Mouse (Mus musculus): ENCODE measurements around the gene Rtn4ip1. TPM values are rescaled to one million over a fixed set of nuclear protein-coding genes. Genes with fewer than 3 reads are reported as not detected.

The Rtn4ip1 gene
- total and polyA plus RNA-seq, 3 experiments: 11.6 to 23.5 TPM; not detected in 1

DNA sequence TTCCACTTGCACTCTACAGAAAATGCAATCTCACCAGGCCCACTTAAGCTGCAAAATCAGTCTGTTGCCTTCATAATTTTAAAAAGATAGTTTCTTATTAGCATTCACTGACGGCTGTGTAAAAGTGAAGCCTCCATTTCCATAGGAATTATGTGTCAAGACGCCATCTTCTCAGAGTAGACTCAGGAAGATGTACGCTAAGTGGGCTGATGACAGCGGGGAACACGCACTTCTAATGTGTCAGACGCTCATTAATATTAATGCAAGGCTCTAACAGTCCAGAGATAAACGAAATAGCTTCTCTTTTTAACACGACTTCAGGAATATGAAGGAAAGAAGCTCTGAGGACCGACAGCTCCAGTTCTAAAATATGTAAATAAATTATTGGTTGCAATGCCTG is 13.9 kb upstream of the Rtn4ip1 start:
- Histone ChIP-seq H3K79me2 (ENCODE audit: control insufficient read depth, insufficient read depth, low read length, poor library complexity) (no peaks in the 10 kb centered on the region), H3K36me3 (ENCODE audit: control insufficient read depth in 1 of 2, insufficient read depth in 2 of 2, low read length in 2 of 2) (peaks cover 0 to 2% of the 10 kb centered on the region in 2 experiments; a peak in 2 of 4 replicates)

DNA sequence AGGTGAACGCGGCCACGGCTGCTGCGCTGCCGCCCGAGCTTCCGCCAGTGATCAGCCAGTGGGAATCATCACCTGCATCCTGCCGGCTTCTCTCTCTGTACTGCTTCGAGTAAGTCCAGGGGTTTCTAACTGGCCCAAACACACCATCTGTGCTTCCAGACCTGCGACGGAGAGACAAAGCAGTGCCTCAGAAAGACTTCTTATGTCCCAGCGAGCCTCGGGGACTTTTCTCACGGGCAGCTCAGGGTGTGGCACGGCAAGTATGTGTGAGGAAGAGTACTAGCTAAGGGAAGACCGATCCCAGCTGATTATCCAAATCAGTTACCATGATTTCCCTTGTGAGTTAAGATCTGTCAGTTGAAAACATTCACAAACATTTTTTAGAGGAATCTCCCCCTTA is 12.6 kb upstream of the Rtn4ip1 start:
- DNase-seq (ENCODE audit: low read depth, low spot score): no peak
- Histone ChIP-seq H3K4me3 (ENCODE audit: control insufficient read depth in 1 of 2, insufficient read depth in 1 of 2, low read depth in 2 of 2, low read length in 2 of 2) (no peak overlapping the region), H3K4me1 (ENCODE audit: control insufficient read depth in 1 of 2, insufficient read depth in 2 of 2, low read length in 2 of 2) (no peaks in the 10 kb centered on the region), H3K9me3 (replicated peaks; ENCODE audit: insufficient read depth, low read length) (no peaks in the 10 kb centered on the region), H3K27ac (ENCODE audit: control insufficient read depth, low read depth, low read length) (no peak overlapping the region), H3K36me3 (ENCODE audit: control insufficient read depth in 1 of 2, insufficient read depth in 2 of 2, low read length in 2 of 2) (peaks cover 0 to 2% of the 10 kb centered on the region in 2 experiments; a peak in 2 of 4 replicates), H3K27me3 (ENCODE audit: control insufficient read depth in 1 of 2, insufficient read depth in 2 of 2, low read length in 2 of 2) (no peaks in the 10 kb centered on the region), H3K9ac (ENCODE audit: control insufficient read depth, low read depth, low read length, poor library complexity, severe bottlenecking) (no peak overlapping the region), H3K79me2 (ENCODE audit: control insufficient read depth, insufficient read depth, low read length, poor library complexity) (no peaks in the 10 kb centered on the region)
- TF ChIP-seq E2F4 (IDR thresholded peaks at IDR 0.05; ENCODE audit: borderline replicate concordance, low read depth, low read length) (no peak), RAD21 (IDR thresholded peaks at IDR 0.05; ENCODE audit: low read depth, low read length) (no peak), NRF1 (IDR thresholded peaks at IDR 0.05; ENCODE audit: insufficient read depth, low read depth, low read length, poor library complexity, severe bottlenecking) (no peak)

More for the DNA sequence above, 13.9 kb upstream of the Rtn4ip1 start:
- DNase-seq (ENCODE audit: low read depth, low spot score): no peak
- Histone ChIP-seq H3K9ac (ENCODE audit: control insufficient read depth, low read depth, low read length, poor library complexity, severe bottlenecking) (no peak overlapping the region), H3K9me3 (replicated peaks; ENCODE audit: insufficient read depth, low read length) (no peaks in the 10 kb centered on the region), H3K27me3 (ENCODE audit: control insufficient read depth in 1 of 2, insufficient read depth in 2 of 2, low read length in 2 of 2) (no peaks in the 10 kb centered on the region), H3K4me3 (ENCODE audit: control insufficient read depth in 1 of 2, insufficient read depth in 1 of 2, low read depth in 2 of 2, low read length in 2 of 2) (no peak overlapping the region), H3K27ac (ENCODE audit: control insufficient read depth, low read depth, low read length) (no peak overlapping the region), H3K4me1 (ENCODE audit: control insufficient read depth in 1 of 2, insufficient read depth in 2 of 2, low read length in 2 of 2) (no peaks in the 10 kb centered on the region)
- TF ChIP-seq RAD21 (IDR thresholded peaks at IDR 0.05; ENCODE audit: low read depth, low read length) (no peak), NRF1 (IDR thresholded peaks at IDR 0.05; ENCODE audit: insufficient read depth, low read depth, low read length, poor library complexity, severe bottlenecking) (no peak), POLR2AphosphoS2 (IDR thresholded peaks at IDR 0.05; ENCODE audit: low read length) (no peak), E2F4 (IDR thresholded peaks at IDR 0.05; ENCODE audit: borderline replicate concordance, low read depth, low read length) (no peak), HCFC1 (IDR thresholded peaks at IDR 0.05; ENCODE audit: low read depth, low read length) (no peak), MAFK (IDR thresholded peaks at IDR 0.05; ENCODE audit: borderline replicate concordance, low read depth, low read length) (no peak), ETS1 (IDR thresholded peaks at IDR 0.05; ENCODE audit: low read depth, low read length) (no peak), MYB (IDR thresholded peaks at IDR 0.05; ENCODE audit: low read depth, low read length) (no peak), USF1 (IDR thresholded peaks at IDR 0.05; ENCODE audit: low read depth, low read length) (no peak), SIN3A (IDR thresholded peaks at IDR 0.05; ENCODE audit: low read length) (no peak), SMC3 (IDR thresholded peaks at IDR 0.05; ENCODE audit: low read depth, low read length) (no peak), BHLHE40 (IDR thresholded peaks at IDR 0.05; ENCODE audit: borderline replicate concordance, low read depth, low read length) (no peak), CTCF (IDR thresholded peaks at IDR 0.05 in 2 of 3, conservative IDR thresholded peaks at IDR 0.05 in 1 of 3; ENCODE audit: control insufficient read depth in 1 of 3, insufficient read depth in 1 of 3, low read depth in 2 of 3, low read length in 3 of 3, poor library complexity in 1 of 3, severe bottlenecking in 1 of 3) (no peak), EP300 (IDR thresholded peaks at IDR 0.05; ENCODE audit: low read depth in 1 of 2, low read length in 2 of 2) (no peak), MXI1 (IDR thresholded peaks at IDR 0.05; ENCODE audit: low read depth, low read length) (no peak), POLR2A (IDR thresholded peaks at IDR 0.05; ENCODE audit: control insufficient read depth in 1 of 2, insufficient read depth in 1 of 2, low read depth in 1 of 2, low read length in 2 of 2, poor library complexity in 1 of 2) (no peak), GABPA (IDR thresholded peaks at IDR 0.05; ENCODE audit: low read depth, low read length) (no peak), JUND (IDR thresholded peaks at IDR 0.05; ENCODE audit: low read depth, low read length) (no peak), CHD1 (IDR thresholded peaks at IDR 0.05; ENCODE audit: low read depth, low read length) (no peak), MAX (IDR thresholded peaks at IDR 0.05; ENCODE audit: low read length) (no peak)
